Mouse (Mus musculus) myocyte (in vitro differentiated cells): ENCODE results near the gene Mapk13. TPM values are rescaled to one million over a fixed set of nuclear protein-coding genes. Genes with fewer than 3 reads are reported as not detected.
"Not testable (repeated sequence)": the region's sequence is repeated elsewhere in the genome, so short reads cannot be mapped to it uniquely, and the experiment has no call there.

Source experiments
- H3K27me3 ChIP-seq: one replicate; pipeline ENCODE4 v1.6.1; 2011; ENCODE audit not compliant: control insufficient read depth, insufficient read depth, insufficient read length
- H3K36me3 ChIP-seq: one replicate; pipeline ENCODE4 v1.6.1; 2011; ENCODE audit not compliant: control insufficient read depth, insufficient read depth
- H3K4me2 ChIP-seq: one replicate; pipeline ENCODE4 v1.6.1; 2011; ENCODE audit warnings: low read depth, control low read depth
- H3K4me3 ChIP-seq: one replicate; pipeline ENCODE4 v1.5.1; 2011; ENCODE audit warnings: mild to moderate bottlenecking, control low read depth, moderate library complexity
- H3K79me2 ChIP-seq: one replicate; pipeline ENCODE4 v1.6.1; 2011; ENCODE audit not compliant: control insufficient read depth, insufficient read depth
- H3ac ChIP-seq: one replicate; pipeline ENCODE4 v1.6.1; 2011; ENCODE audit not compliant: control insufficient read depth, insufficient read length
- CEBPB ChIP-seq: IDR thresholded peaks from 2 replicates; pipeline ENCODE4 v1.6.1; 2011; ENCODE audit warnings: mild to moderate bottlenecking, moderate library complexity; ENCODE audit not compliant: poor library complexity, insufficient read depth, severe bottlenecking
- E2F4 ChIP-seq: IDR thresholded peaks from one replicate; pipeline ENCODE4 v1.6.1; 2011; ENCODE audit warnings: mild to moderate bottlenecking, control low read depth, moderate library complexity; ENCODE audit not compliant: insufficient read depth
- MAX ChIP-seq: IDR thresholded peaks from one replicate; pipeline ENCODE4 v1.6.1; 2011; ENCODE audit warnings: low read depth, mild to moderate bottlenecking, control low read depth
- MYOD1 ChIP-seq, 3 experiments: IDR thresholded peaks; one replicate each; pipeline ENCODE4 v1.6.1; 2011; ENCODE audit warnings: control low read depth in 2 of 3, low read depth in 2 of 3, mild to moderate bottlenecking in 2 of 3, moderate library complexity in 1 of 3; ENCODE audit not compliant: insufficient read length in 2 of 3, control insufficient read depth in 1 of 3
- MYOG ChIP-seq, 3 experiments: IDR thresholded peaks; one replicate each; pipeline ENCODE4 v1.6.1; 2011; ENCODE audit warnings: control low read depth in 2 of 3, low read depth in 2 of 3, mild to moderate bottlenecking in 2 of 3; ENCODE audit not compliant: insufficient read length in 2 of 3, control insufficient read depth in 1 of 3, insufficient read depth in 1 of 3
- POLR2A ChIP-seq: IDR thresholded peaks from one replicate; pipeline ENCODE4 v1.6.1; 2011; ENCODE audit warnings: low read depth, mild to moderate bottlenecking, control low read depth, moderate library complexity; ENCODE audit not compliant: insufficient read length
- POLR2AphosphoS2 ChIP-seq: IDR thresholded peaks from one replicate; pipeline ENCODE4 v1.6.1; 2011; ENCODE audit warnings: low read depth, control low read depth; ENCODE audit not compliant: insufficient read length
- REST ChIP-seq: IDR thresholded peaks from one replicate; pipeline ENCODE4 v1.6.1; 2011; ENCODE audit warnings: mild to moderate bottlenecking, control low read depth, moderate library complexity; ENCODE audit not compliant: insufficient read depth, insufficient read length
- SRF ChIP-seq: IDR thresholded peaks from one replicate; pipeline ENCODE4 v1.6.1; 2011; ENCODE audit warnings: low read depth; ENCODE audit not compliant: control insufficient read depth, insufficient read length
- TCF12 ChIP-seq: IDR thresholded peaks from one replicate; pipeline ENCODE4 v1.6.1; 2011; ENCODE audit warnings: mild to moderate bottlenecking, control low read depth; ENCODE audit not compliant: poor library complexity, insufficient read depth, severe bottlenecking
- TCF3 ChIP-seq: IDR thresholded peaks from one replicate; pipeline ENCODE4 v1.6.1; 2011; ENCODE audit warnings: low read depth, control low read depth; ENCODE audit not compliant: insufficient read length
- USF1 ChIP-seq: IDR thresholded peaks from one replicate; pipeline ENCODE4 v1.6.1; 2011; ENCODE audit warnings: low read depth, mild to moderate bottlenecking, control low read depth, moderate library complexity
- polyA plus RNA-seq: library from polyadenylated mRNA; unstranded; fragments of >200 nt; fragmentation: generic; extraction: Trizol; gene quantifications from one replicate; pipeline ENCODE4 v1.2.1, GENCODE M21; 2012; ENCODE audit warnings: missing spikeins

Mapk13 gene
- polyA plus RNA-seq, 1 experiment: 0.08 TPM

- Histone ChIP-seq H3K79me2 (no peaks in the 10 kb centered on the region), H3K4me3 (no peak overlapping the region), H3ac (no peak overlapping the region), H3K27me3 (peaks cover 26% of the 10 kb centered on the region), H3K4me2 (no peak overlapping the region), H3K36me3 (no peaks in the 10 kb centered on the region)
- TF ChIP-seq MYOD1 (IDR thresholded peaks at IDR 0.05; ENCODE audit: control insufficient read depth in 1 of 3, insufficient read length in 2 of 3, low read depth in 2 of 3) (no peak), TCF12 (no peak), POLR2AphosphoS2 (no peak), POLR2A (no peak), MYOG (IDR thresholded peaks at IDR 0.05; ENCODE audit: control insufficient read depth in 1 of 3, insufficient read depth in 1 of 3, insufficient read length in 2 of 3, low read depth in 2 of 3) (no peak), USF1 (no peak), MAX (no peak), TCF3 (no peak), E2F4 (no peak), SRF (no peak), REST (no peak), CEBPB (no peak)
Observed at GRCm38 (mm10) chr17:28766781-28767515, 2.1 kb upstream of the Mapk13 start.

DNA sequence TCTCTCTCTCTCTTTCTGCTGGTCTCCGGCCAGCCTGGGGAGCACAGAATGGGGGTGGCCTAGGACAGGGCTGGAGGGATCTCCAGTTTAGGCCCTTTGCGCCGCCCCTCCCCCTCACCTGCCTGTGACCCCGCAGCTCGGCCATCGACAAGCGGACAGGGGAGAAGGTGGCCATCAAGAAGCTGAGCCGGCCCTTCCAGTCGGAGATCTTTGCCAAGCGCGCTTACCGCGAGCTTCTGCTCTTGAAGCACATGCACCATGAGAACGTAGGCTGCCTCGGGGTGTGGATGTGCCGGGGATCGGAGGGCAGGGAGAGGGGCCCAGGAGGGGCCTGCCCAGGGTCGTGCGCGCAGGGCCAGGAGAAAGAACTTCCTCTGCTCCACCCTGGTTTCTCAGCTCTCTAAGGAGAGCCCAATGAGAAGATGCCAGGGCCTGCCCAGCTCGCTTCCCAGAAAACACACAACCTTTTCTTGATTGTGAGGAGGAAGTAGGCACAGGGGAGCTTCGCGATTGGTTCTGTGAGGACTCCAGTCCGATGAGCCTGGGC, 851 bp downstream of the Mapk13 start:
- Histone ChIP-seq H3K36me3 (no peaks in the 10 kb centered on the region), H3K79me2 (no peaks in the 10 kb centered on the region), H3ac (no peak overlapping the region), H3K4me2 (no peak overlapping the region), H3K27me3 (peaks cover 26% of the 10 kb centered on the region), H3K4me3 (no peak overlapping the region)
- no peak for TF ChIP-seq USF1
- no peak for TF ChIP-seq TCF3
- no peak for TF ChIP-seq TCF12

- no peak overlapping the region for H3K4me2 ChIP-seq
- H3K79me2 ChIP-seq: no peaks in the 10 kb centered on the region
- TF ChIP-seq POLR2AphosphoS2: no peak
- no peak for TF ChIP-seq POLR2A
- no peak for TF ChIP-seq SRF
- no peak for TF ChIP-seq MYOG (IDR thresholded peaks at IDR 0.05; ENCODE audit: control insufficient read depth in 1 of 3, insufficient read depth in 1 of 3, insufficient read length in 2 of 3, low read depth in 2 of 3)
- no peak for TF ChIP-seq MYOD1 (IDR thresholded peaks at IDR 0.05; ENCODE audit: control insufficient read depth in 1 of 3, insufficient read length in 2 of 3, low read depth in 2 of 3)
- no peak for TF ChIP-seq USF1
- peaks cover 26% of the 10 kb centered on the region for H3K27me3 ChIP-seq
- no peaks in the 10 kb centered on the region for H3K36me3 ChIP-seq
- H3K4me3 ChIP-seq: no peak overlapping the region
- no peak overlapping the region for H3ac ChIP-seq
Observed at GRCm38 (mm10) chr17:28771289-28771688, 2.2 kb downstream of the Mapk13 start.

DNA sequence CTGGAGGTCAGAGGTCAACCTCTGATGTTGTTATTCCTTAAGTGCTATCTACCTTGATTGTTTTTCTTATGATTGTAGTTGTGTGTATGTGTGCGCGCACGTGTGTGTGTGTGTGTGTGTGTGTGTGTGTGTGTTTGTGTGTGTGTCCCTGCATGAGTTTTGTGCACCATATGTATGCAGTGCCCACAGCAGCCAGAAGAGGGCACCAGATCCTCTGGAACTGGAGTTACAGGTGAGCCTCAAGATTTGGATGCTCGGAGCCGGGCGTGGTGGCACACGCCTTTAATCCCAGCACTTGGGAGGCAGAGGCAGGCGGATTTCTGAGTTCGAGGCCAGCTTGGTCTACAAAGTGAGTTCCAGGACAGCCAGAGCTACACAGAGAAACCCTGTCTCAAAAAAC, 5.2 kb downstream of the Mapk13 start:
- not testable (repeated sequence) for H3K36me3 ChIP-seq, H3ac ChIP-seq, H3K79me2 ChIP-seq, H3K4me2 ChIP-seq, H3K4me3 ChIP-seq
- peaks cover 20% of the 10 kb centered on the region for H3K27me3 ChIP-seq

DNA sequence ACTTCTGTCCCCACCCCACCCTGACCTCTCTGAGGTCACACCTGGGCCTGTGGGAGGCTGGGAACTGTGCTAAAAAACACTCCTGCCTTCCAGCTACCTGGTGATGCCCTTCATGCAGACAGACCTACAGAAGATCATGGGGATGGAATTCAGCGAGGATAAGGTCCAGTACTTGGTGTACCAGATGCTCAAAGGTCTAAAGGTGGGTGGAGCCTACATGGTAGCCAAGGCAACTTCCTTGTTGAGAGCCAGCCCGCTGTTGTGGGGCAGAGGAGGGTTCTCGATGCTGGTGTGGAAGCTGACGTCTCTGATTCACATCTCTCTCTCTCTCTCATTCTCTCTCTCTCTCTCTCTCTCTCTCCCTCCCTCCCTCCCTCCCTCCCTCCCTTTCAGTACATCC, 6.1 kb downstream of the Mapk13 start:
- Histone ChIP-seq H3K4me3 (no peak overlapping the region), H3K79me2 (no peaks in the 10 kb centered on the region)

More for the DNA sequence above, 6.1 kb downstream of the Mapk13 start:
- Histone ChIP-seq H3K4me2 (no peak overlapping the region), H3K36me3 (no peaks in the 10 kb centered on the region), H3K27me3 (peaks cover 12% of the 10 kb centered on the region), H3ac (no peak overlapping the region)
- TF ChIP-seq E2F4: no peak
- no peak for TF ChIP-seq POLR2A
- TF ChIP-seq CEBPB: no peak
- no peak for TF ChIP-seq MYOG (IDR thresholded peaks at IDR 0.05; ENCODE audit: control insufficient read depth in 1 of 3, insufficient read depth in 1 of 3, insufficient read length in 2 of 3, low read depth in 2 of 3)
- TF ChIP-seq MYOD1 (IDR thresholded peaks at IDR 0.05; ENCODE audit: control insufficient read depth in 1 of 3, insufficient read length in 2 of 3, low read depth in 2 of 3): no peak
- no peak for TF ChIP-seq TCF12
- TF ChIP-seq USF1: no peak
- TF ChIP-seq REST: no peak
- TF ChIP-seq SRF: no peak
- no peak for TF ChIP-seq TCF3
- no peak for TF ChIP-seq MAX
